Mouse (Mus musculus): ENCODE results near the gene Aak1. TPM values are rescaled to one million over a fixed set of nuclear protein-coding genes. Genes with fewer than 3 reads are reported as not detected.

Gene Aak1
- total and polyA plus RNA-seq, 2 experiments from 2014 or later, result 9.2 to 46.7 TPM

GRCm38 (mm10) chr6:86939797-86940196 lies 90.5 kb downstream of the Aak1 start:
- H3K4me2 ChIP-seq (ENCODE audit: low read depth, low read length), result no peak overlapping the region
- DNase-seq (ENCODE audit: low spot score) (no peak), ATAC-seq (ENCODE audit: insufficient read depth, low read depth) (no peak)
- 36% methylated on average over 7 of the region's 7 CpGs for WGBS
- H3K9me3 ChIP-seq (replicated peaks; ENCODE audit: control insufficient read depth, low read length), result no peaks in the 10 kb centered on the region
- no peak overlapping the region for H3K9ac ChIP-seq (replicated peaks; ENCODE audit: low read depth, low read length)
- H3K27me3 ChIP-seq (ENCODE audit: control insufficient read depth, insufficient read depth, low read length), result no peaks in the 10 kb centered on the region
- no peaks in the 10 kb centered on the region for H3K4me1 ChIP-seq (ENCODE audit: control insufficient read depth, insufficient read depth)
- TF ChIP-seq EP300 (IDR thresholded peaks at IDR 0.05; ENCODE audit: low read depth) (no peak), CTCF (IDR thresholded peaks at IDR 0.05; ENCODE audit: low read depth) (no peak)
- H3K4me3 ChIP-seq (ENCODE audit: low read depth, low read length), result no peak overlapping the region
- H3K36me3 ChIP-seq (replicated peaks; ENCODE audit: control insufficient read depth, insufficient read depth, low read length), result peaks cover 71% of the 10 kb centered on the region
- H3K27ac ChIP-seq (ENCODE audit: low read depth), result no peak overlapping the region

- TF ChIP-seq CTCF (IDR thresholded peaks at IDR 0.05; ENCODE audit: low read depth), result no peak
- TF ChIP-seq EP300 (IDR thresholded peaks at IDR 0.05; ENCODE audit: low read depth), result no peak
- H3K36me3 ChIP-seq (replicated peaks; ENCODE audit: control insufficient read depth, insufficient read depth, low read length), result peaks cover 71% of the 10 kb centered on the region
- no peak for ATAC-seq (ENCODE audit: insufficient read depth, low read depth)
These were observed 91.6 kb downstream of the Aak1 start for GRCm38 (mm10) chr6:86940966-86941365.

GRCm38 (mm10) chr6:86947100-86947499 lies 97.8 kb downstream of the Aak1 start:
- Histone ChIP-seq H3K27ac (ENCODE audit: low read depth) (no peak overlapping the region), H3K9me3 (replicated peaks; ENCODE audit: control insufficient read depth, low read length) (no peaks in the 10 kb centered on the region), H3K27me3 (ENCODE audit: control insufficient read depth, insufficient read depth, low read length) (no peaks in the 10 kb centered on the region), H3K4me2 (ENCODE audit: low read depth, low read length) (no peak overlapping the region), H3K4me3 (ENCODE audit: low read depth, low read length) (no peak overlapping the region), H3K9ac (replicated peaks; ENCODE audit: low read depth, low read length) (no peak overlapping the region), H3K4me1 (ENCODE audit: control insufficient read depth, insufficient read depth) (no peaks in the 10 kb centered on the region), H3K36me3 (replicated peaks; ENCODE audit: control insufficient read depth, insufficient read depth, low read length) (peaks cover 76% of the 10 kb centered on the region)
- TF ChIP-seq EP300 (IDR thresholded peaks at IDR 0.05; ENCODE audit: low read depth), result no peak
- TF ChIP-seq CTCF (IDR thresholded peaks at IDR 0.05; ENCODE audit: low read depth), result no peak
- DNase-seq (ENCODE audit: low spot score) (no peak), ATAC-seq (ENCODE audit: insufficient read depth, low read depth) (no peak)
- 85% methylated on average over 8 of the region's 8 CpGs for WGBS

More at GRCm38 (mm10) chr6:86940966-86941365, 91.6 kb downstream of the Aak1 start:
- H3K27ac ChIP-seq (ENCODE audit: low read depth), result no peak overlapping the region
- no peak for DNase-seq (ENCODE audit: low spot score)
- H3K4me1 ChIP-seq (ENCODE audit: control insufficient read depth, insufficient read depth), result no peaks in the 10 kb centered on the region
- H3K27me3 ChIP-seq (ENCODE audit: control insufficient read depth, insufficient read depth, low read length), result no peaks in the 10 kb centered on the region
- no peaks in the 10 kb centered on the region for H3K9me3 ChIP-seq (replicated peaks; ENCODE audit: control insufficient read depth, low read length)
- H3K9ac ChIP-seq (replicated peaks; ENCODE audit: low read depth, low read length), result no peak overlapping the region
- no peak overlapping the region for H3K4me2 ChIP-seq (ENCODE audit: low read depth, low read length)
- WGBS, result 94% methylated on average over 9 of the region's 9 CpGs
- no peak overlapping the region for H3K4me3 ChIP-seq (ENCODE audit: low read depth, low read length)

- DNase-seq (ENCODE audit: low spot score), result no peak
- Histone ChIP-seq H3K27ac (ENCODE audit: low read depth) (no peak overlapping the region), H3K4me2 (ENCODE audit: low read depth, low read length) (no peak overlapping the region), H3K4me1 (ENCODE audit: control insufficient read depth, insufficient read depth) (no peaks in the 10 kb centered on the region), H3K9ac (replicated peaks; ENCODE audit: low read depth, low read length) (no peak overlapping the region), H3K27me3 (ENCODE audit: control insufficient read depth, insufficient read depth, low read length) (no peaks in the 10 kb centered on the region), H3K9me3 (replicated peaks; ENCODE audit: control insufficient read depth, low read length) (no peaks in the 10 kb centered on the region), H3K4me3 (ENCODE audit: low read depth, low read length) (no peak overlapping the region), H3K36me3 (replicated peaks; ENCODE audit: control insufficient read depth, insufficient read depth, low read length) (peaks cover 84% of the 10 kb centered on the region)
- 85% methylated on average over 2 of the region's 2 CpGs for WGBS
- no peak for ATAC-seq (ENCODE audit: insufficient read depth, low read depth)
- TF ChIP-seq EP300 (IDR thresholded peaks at IDR 0.05; ENCODE audit: low read depth) (no peak), CTCF (IDR thresholded peaks at IDR 0.05; ENCODE audit: low read depth) (no peak)
These were observed 99.4 kb downstream of the Aak1 start for GRCm38 (mm10) chr6:86948746-86949145.

- Histone ChIP-seq H3K9ac (replicated peaks; ENCODE audit: low read depth, low read length) (no peak overlapping the region), H3K9me3 (replicated peaks; ENCODE audit: control insufficient read depth, low read length) (no peaks in the 10 kb centered on the region), H3K4me3 (ENCODE audit: low read depth, low read length) (no peak overlapping the region), H3K27me3 (ENCODE audit: control insufficient read depth, insufficient read depth, low read length) (no peaks in the 10 kb centered on the region), H3K36me3 (replicated peaks; ENCODE audit: control insufficient read depth, insufficient read depth, low read length) (peaks cover 78% of the 10 kb centered on the region), H3K27ac (ENCODE audit: low read depth) (no peak overlapping the region), H3K4me2 (ENCODE audit: low read depth, low read length) (no peak overlapping the region), H3K4me1 (ENCODE audit: control insufficient read depth, insufficient read depth) (no peaks in the 10 kb centered on the region)
- DNase-seq (ENCODE audit: low spot score) (no peak), ATAC-seq (ENCODE audit: insufficient read depth, low read depth) (no peak)
- WGBS, result 68% methylated on average over 1 of the region's 1 CpGs
- TF ChIP-seq CTCF (IDR thresholded peaks at IDR 0.05; ENCODE audit: low read depth), result no peak
- TF ChIP-seq EP300 (IDR thresholded peaks at IDR 0.05; ENCODE audit: low read depth), result no peak
These were observed 100.8 kb downstream of the Aak1 start for GRCm38 (mm10) chr6:86950141-86950540.

- no peak for ATAC-seq (ENCODE audit: insufficient read depth, low read depth)
- 90% methylated on average over 1 of the region's 1 CpGs for WGBS
- H3K4me2 ChIP-seq (ENCODE audit: low read depth, low read length), result no peak overlapping the region
- H3K9me3 ChIP-seq (replicated peaks; ENCODE audit: control insufficient read depth, low read length), result no peaks in the 10 kb centered on the region
- H3K4me1 ChIP-seq (ENCODE audit: control insufficient read depth, insufficient read depth), result no peaks in the 10 kb centered on the region
- no peaks in the 10 kb centered on the region for H3K27me3 ChIP-seq (ENCODE audit: control insufficient read depth, insufficient read depth, low read length)
- no peak overlapping the region for H3K4me3 ChIP-seq (ENCODE audit: low read depth, low read length)
- H3K27ac ChIP-seq (ENCODE audit: low read depth), result no peak overlapping the region
- no peak overlapping the region for H3K9ac ChIP-seq (replicated peaks; ENCODE audit: low read depth, low read length)
- H3K36me3 ChIP-seq (replicated peaks; ENCODE audit: control insufficient read depth, insufficient read depth, low read length), result peaks cover 77% of the 10 kb centered on the region
- no peak for DNase-seq (ENCODE audit: low spot score)
- no peak for TF ChIP-seq EP300 (IDR thresholded peaks at IDR 0.05; ENCODE audit: low read depth)
- no peak for TF ChIP-seq CTCF (IDR thresholded peaks at IDR 0.05; ENCODE audit: low read depth)
These were observed 101.5 kb downstream of the Aak1 start for GRCm38 (mm10) chr6:86950733-86951255.
